ENCODE assay signal across 8 mouse cellular contexts in genomic region chr8:124643540-124644339, GRCm38 (mm10). TPM values are rescaled to one million over a fixed set of nuclear protein-coding genes. Genes with fewer than 3 reads are reported as not detected.
DNase-seq lines count a peak whose midpoint lies in the region; ATAC-seq and TF ChIP-seq lines count a peak whose summit lies in the region.

No protein-coding gene starts in this region.

- peak overlapping the region; percentile 22 for H3K4me2 ChIP-seq in forebrain, embryonic 16.5 days (ENCODE audit: low read length)
- H3K4me2 ChIP-seq in hindbrain, postnatal 0 days (ENCODE audit: low read depth, low read length): peak overlapping the region; percentile 18; the same call in 1 of the 2 replicates
- H3K4me2 ChIP-seq in neural tube, embryonic 14.5 days (ENCODE audit: low read depth, low read length): peak overlapping the region; percentile 8; the same call in 1 of the 2 replicates

- H3K4me1 ChIP-seq in forebrain, embryonic 16.5 days (replicated peaks; ENCODE audit: control insufficient read depth, insufficient read depth, low read length): peaks cover 20% of the 10 kb centered on the region
- peaks cover 18% of the 10 kb centered on the region for H3K4me1 ChIP-seq in hindbrain, postnatal 0 days (ENCODE audit: insufficient read depth, low read length)
- H3K4me1 ChIP-seq in neural tube, embryonic 14.5 days (ENCODE audit: control insufficient read depth, insufficient read depth, low read length): peaks cover 16% of the 10 kb centered on the region

- H3K9me3 ChIP-seq in forebrain, embryonic 16.5 days (ENCODE audit: control insufficient read depth, low read length): no peaks in the 10 kb centered on the region
- no peaks in the 10 kb centered on the region for H3K9me3 ChIP-seq in hindbrain, postnatal 0 days (ENCODE audit: low read length)
- no peaks in the 10 kb centered on the region for H3K9me3 ChIP-seq in neural tube, embryonic 14.5 days (ENCODE audit: control insufficient read depth, low read length)

- no peak overlapping the region for H3K4me3 ChIP-seq in forebrain, embryonic 16.5 days (replicated peaks; ENCODE audit: low read length)
- H3K4me3 ChIP-seq in hindbrain, postnatal 0 days (ENCODE audit: low read length): no peak overlapping the region
- H3K4me3 ChIP-seq in neural tube, embryonic 14.5 days (ENCODE audit: low read depth, low read length): no peak overlapping the region

- peak overlapping the region; percentile 81 for H3K27ac ChIP-seq in forebrain, embryonic 16.5 days (ENCODE audit: low read length)
- H3K27ac ChIP-seq in hindbrain, postnatal 0 days: peak overlapping the region; percentile 65
- peak overlapping the region; percentile 66 for H3K27ac ChIP-seq in neural tube, embryonic 14.5 days (ENCODE audit: low read depth, low read length)

- peak; percentile 90 for ATAC-seq in forebrain, embryonic 16.5 days
- peak; percentile 66 for ATAC-seq in hindbrain, postnatal 0 days
- ATAC-seq in neural tube, embryonic 14.5 days (ENCODE audit: low read depth): peak; percentile 67

- 37% methylated on average over 18 of the region's 18 CpGs for WGBS in forebrain, embryonic 16.5 days
- 33% methylated on average over 18 of the region's 18 CpGs for WGBS in hindbrain, postnatal 0 days
- 40% methylated on average over 18 of the region's 18 CpGs for WGBS in neural tube, embryonic 14.5 days

- H3K27me3 ChIP-seq in forebrain, embryonic 16.5 days (replicated peaks; ENCODE audit: control insufficient read depth, insufficient read depth, low read length): no peaks in the 10 kb centered on the region
- H3K27me3 ChIP-seq in hindbrain, postnatal 0 days (ENCODE audit: insufficient read depth, low read length): no peaks in the 10 kb centered on the region
- H3K27me3 ChIP-seq in neural tube, embryonic 14.5 days (ENCODE audit: control insufficient read depth, insufficient read depth, low read length): no peaks in the 10 kb centered on the region

- TF ChIP-seq CTCF in hindbrain, postnatal 0 days (IDR thresholded peaks at IDR 0.05; ENCODE audit: low read depth): no peak

- DNase-seq in ovary, postnatal 36 days (ENCODE audit: low spot score): peak; percentile 37
- no peak for DNase-seq in ovary, postnatal 14 days (ENCODE audit: low spot score)
- peak; percentile 75 for DNase-seq in hindbrain, postnatal 0 days (ENCODE audit: low spot score)
- peak; percentile 71 to 73 for DNase-seq in left cerebral cortex, postnatal 36 days (ENCODE audit: low spot score in 2 of 2)
- DNase-seq in MN1 (ENCODE audit: low spot score): no peak
- no peak for DNase-seq in cerebellum, adult 9-11 months

- intact Hi-C loops in left cerebral cortex, postnatal 36 days (cut with DNase I): loop anchor here (2.0 kb wide), 1 partner anchor 19 kb away; the partner anchor contains the start of gene 2310022B05Rik

- H3K9ac ChIP-seq in forebrain, embryonic 16.5 days (replicated peaks; ENCODE audit: low read depth, low read length): peak overlapping the region; percentile 40
- no peak overlapping the region; the same call in 1 of the 2 replicates for H3K9ac ChIP-seq in hindbrain, postnatal 0 days (replicated peaks; ENCODE audit: low read length)
- peak overlapping the region; percentile 41; the same call in 1 of the 2 replicates for H3K9ac ChIP-seq in neural tube, embryonic 14.5 days (replicated peaks; ENCODE audit: low read depth, low read length)

- peaks cover 9% of the 10 kb centered on the region for H3K36me3 ChIP-seq in forebrain, embryonic 16.5 days (ENCODE audit: control insufficient read depth, insufficient read depth)
- peaks cover 12% of the 10 kb centered on the region; the same call in 1 of the 2 replicates for H3K36me3 ChIP-seq in hindbrain, postnatal 0 days (ENCODE audit: insufficient read depth, low read length)
- H3K36me3 ChIP-seq in neural tube, embryonic 14.5 days (ENCODE audit: control insufficient read depth, insufficient read depth, low read length): no peaks in the 10 kb centered on the region

RNA-seq across cellular contexts. Expression of gene 2310022B05Rik, which starts 19.4 kb away (rescaled TPM):
- 26.0 and 29.4 TPM in 2 replicates for polyA plus RNA-seq in forebrain, embryonic 16.5 days (2015; fragmentation: Nextera tagmentation; extraction: Ambion mirVana)
- 100 and 106 TPM in 2 replicates for total RNA-seq in hindbrain, postnatal 0 days (2014; rRNA removed)
- polyA plus RNA-seq in hindbrain, postnatal 0 days (2015; fragmentation: Nextera tagmentation; extraction: Ambion mirVana): 27.0 and 30.2 TPM in 2 replicates
- total RNA-seq in left cerebral cortex, postnatal 36 days (2021): 10 to 100 TPM; 52.3 to 58.1 TPM
- polyA plus RNA-seq in neural tube, embryonic 14.5 days (2014; fragmentation: Nextera tagmentation; extraction: Ambion mirVana): 21.9 and 25.2 TPM in 2 replicates

Comparison
In these comparisons a context has a peak if more than half of its experiments do, and no peak if none do; other contexts are left out.
1. DNase-seq: peak in ovary, postnatal 36 days (single experiment), hindbrain, postnatal 0 days (single experiment) and left cerebral cortex, postnatal 36 days (2 of 2); none in ovary, postnatal 14 days (single experiment), MN1 (single experiment) and cerebellum, adult 9-11 months (single experiment).
2. Peak in every context shown above with its lines, with median percentiles within 50 percentile points of each other: ATAC-seq, H3K27ac ChIP-seq and H3K4me2 ChIP-seq.